Mouse (Mus musculus) ovary, postnatal 10 days (tissue): Measurements from ENCODE around the gene Kcnj9.

Source experiments
- DNase-seq: peaks from one replicate; pipeline ENCODE4 v3.0.0; 2022; ENCODE audit warnings: low spot score

Kcnj9 gene

DNA sequence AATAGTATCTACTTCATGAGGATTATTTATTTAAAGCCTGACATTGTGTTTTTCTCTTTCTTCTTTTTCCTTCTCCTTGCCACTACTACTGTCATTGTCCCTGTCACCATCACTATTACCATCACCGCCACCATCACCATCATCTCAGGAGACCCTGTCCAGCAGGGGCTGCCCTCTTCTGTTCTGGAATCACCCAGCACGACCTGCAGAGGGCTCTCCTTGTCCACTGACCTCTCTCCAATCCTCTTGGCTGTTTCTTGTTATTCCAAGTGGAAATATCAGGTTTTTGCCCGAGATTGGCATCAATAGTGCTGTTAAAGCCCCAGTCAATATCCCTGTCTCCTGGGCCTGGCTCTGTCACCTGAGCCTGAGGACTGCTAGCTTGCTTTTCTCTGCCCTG, 4.4 kb upstream of the Kcnj9 start:
- no peak for DNase-seq

DNA sequence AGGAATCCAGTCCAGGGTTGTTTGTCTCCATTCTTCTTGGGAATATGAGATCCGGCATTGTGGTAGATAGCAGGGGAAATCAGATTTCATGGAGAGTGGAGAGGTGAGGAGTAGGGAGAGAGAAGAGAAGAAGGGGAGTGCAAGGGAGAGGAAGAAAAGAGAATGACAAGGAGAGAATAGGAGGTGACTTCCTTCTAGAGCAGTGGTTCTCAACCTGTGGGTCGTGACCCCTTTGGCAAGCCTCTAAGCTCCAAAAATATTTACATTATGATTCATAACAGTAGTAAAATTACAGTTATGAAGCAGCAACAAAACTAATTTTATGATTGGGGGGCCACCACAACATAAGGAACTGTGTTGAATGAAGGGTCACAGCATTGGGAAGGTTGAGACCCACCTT, 3.8 kb upstream of the Kcnj9 start:
- DNase-seq: no peak

DNA sequence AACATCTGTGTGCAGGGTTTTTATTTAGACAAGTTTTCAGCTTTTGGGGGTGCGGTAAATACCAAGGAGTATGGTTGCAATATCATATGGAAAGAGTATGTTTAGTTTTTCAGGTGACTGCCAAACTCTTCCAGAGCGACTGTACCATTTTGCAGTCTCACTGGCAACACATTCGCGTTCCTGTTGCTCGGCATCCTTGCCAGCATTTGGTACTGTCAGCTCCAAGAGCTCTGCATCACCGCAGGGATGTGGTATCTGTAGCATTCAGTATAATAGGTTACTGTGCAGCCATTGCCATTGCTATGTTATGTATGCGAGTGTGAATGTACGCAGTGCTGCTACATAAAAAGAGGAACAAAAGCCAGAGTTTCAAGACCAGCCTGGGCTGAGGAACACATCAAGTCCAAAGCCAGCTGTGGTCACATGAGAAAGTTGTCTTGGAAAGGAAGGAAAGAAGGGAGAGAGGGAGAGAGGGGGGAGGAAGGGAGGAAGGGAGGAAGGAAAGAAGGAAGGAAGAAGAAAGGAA, 2.4 kb upstream of the Kcnj9 start:
- no peak for DNase-seq

DNA sequence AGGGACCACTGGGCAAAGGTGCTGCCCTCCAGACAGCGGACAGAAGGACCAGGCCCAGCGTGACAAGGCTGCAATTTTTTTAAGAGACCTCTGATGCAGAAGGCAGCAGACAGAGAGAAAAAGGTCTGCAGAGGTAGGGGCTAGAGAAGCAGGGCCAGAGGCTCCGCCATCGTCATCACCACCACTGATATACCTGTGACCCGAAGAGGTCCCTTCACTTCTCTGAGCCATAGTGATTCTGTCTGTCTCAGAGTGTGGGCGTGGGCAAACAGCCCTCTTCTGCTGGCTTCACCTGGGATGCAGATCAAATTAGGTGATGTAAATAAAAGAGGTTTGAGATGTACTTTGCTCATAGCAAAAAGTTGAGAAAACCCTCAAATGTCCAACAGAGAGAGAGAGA, 498 bp upstream of the Kcnj9 start:
- no peak for DNase-seq

DNA sequence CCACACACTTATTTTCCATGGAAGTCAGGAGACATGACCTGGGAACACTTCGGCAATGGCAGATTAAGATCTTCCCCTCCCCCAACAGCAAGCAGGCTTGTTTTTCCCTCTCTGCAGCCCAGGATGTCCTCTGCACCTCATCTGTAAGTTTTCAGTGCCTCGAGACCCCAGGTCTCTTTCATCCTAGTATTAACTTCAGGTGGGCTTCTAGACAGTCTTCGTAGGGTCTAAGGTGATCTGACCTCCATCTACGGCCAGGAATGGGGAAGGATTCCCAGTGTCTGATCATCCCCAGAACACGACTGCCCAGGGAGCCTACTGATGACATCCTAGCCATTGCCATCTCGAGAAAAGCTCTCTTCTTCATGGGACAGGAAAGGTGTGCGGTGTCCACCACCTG, 657 bp downstream of the Kcnj9 start:
- DNase-seq: no peak

DNA sequence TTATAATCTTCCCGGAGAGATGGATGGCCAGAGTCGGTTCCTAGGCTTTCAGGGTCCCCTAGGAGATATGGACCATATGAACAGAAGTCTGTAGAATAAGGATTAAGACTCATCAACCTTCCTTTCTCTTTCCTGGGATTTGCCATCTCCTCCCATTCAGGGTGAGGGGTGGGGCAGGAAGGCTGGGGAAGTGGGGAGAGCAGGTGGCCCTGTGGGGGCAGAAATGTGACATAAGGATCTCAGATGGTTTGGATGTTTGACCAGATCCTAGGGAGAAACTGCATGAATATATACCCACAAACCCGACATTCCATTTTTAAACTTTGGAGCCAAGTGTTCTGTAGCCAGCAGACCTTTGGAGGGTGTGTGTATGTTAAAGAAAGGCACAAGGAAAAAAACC, 1.1 kb downstream of the Kcnj9 start:
- DNase-seq: no peak

DNA sequence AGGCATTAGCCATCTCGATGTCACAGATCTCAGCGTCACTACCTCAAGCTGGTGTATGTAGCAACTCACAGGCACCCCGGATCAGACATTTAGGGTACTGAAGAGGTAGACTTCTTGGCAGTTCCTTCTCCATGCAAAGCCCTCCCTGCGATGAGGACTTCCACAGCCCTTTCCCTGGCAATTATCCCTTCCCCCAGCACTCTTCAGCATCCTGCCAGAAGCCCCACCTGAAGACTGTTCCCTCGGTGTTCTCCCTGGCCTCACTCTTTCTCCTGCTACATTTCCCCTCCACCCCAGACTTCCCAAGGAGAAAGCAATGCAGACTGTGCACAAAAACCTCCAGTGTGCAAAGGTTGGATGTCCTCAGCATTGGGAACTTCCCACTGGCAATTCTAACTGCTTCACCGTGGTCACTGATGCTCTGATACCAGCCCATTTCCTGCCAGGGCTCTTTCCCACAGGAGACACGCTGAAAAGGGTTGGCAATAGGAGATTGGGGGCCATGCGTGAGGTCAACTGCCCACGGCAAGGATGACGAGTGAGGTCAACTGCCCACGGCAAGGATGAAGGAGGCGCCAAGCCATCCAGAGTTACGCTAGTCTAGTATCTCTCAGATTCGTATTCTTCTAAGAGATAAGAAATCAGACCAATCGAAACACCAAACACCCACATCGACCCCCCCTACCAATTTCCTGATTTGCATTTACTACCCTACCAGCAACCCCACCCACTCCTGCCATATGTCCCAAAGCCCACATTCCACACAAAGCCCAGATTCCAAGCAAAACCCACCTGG, 1.7 kb downstream of the Kcnj9 start:
- DNase-seq: no peak

DNA sequence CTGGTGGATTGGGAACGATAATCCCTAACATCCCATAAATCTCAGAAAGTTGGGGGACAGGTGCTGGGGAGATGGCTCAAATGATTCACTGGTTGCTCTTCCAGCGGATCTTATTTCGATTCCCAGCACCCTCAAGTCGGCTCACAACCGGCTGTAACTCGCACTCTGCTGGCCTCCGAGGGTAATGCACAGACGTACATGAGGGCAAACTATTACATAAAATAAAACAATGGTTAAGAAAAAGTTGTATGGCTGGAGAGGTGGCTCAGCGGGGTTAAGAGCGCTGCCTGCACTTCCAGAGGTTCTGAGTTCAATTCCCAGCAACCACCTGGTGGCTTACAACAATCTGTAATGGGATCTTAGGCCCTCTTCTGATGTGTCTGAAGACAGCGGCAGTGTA, 2.4 kb downstream of the Kcnj9 start:
- no peak for DNase-seq

DNA sequence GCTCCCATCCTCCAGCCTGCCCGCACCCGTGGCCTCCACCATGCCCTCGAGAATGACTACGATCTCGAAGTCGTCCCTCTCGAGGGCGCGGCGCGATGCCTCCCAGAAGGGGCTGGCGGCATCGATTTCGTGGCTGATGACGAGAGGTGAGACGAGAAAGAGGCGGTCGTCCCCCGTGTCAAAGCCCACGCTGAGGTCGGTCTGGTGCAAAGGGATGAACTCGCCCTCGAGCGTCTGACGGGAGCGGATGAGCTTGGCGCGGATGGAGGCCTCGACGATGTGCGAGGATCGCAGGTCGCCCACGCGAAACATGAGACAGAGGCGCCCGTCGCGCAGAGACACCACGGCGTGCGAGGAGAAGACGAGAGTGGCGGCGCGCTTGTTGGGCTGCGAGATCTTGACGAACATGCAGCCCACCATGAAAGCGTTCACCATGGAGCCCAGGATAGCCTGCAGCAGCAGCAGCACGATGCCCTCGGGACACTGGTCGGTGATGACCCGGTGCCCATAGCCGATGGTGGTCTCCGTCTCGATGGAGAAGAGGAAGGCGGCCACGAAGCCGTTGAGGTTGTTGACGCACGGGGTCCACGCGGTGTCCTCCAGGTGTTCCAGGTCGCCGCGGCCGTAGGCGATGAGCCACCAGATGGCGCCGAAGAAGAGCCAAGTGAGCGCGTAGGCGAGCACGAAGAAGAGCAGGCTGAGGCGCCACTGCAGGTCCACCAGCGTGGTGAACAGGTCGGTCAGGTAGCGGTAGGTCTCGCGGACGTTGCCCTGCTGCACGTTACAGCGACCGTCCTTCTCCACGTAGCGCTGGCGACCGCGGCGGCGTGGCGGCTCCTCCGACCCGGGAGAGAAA, 3.2 kb downstream of the Kcnj9 start:
- no peak for DNase-seq

DNA sequence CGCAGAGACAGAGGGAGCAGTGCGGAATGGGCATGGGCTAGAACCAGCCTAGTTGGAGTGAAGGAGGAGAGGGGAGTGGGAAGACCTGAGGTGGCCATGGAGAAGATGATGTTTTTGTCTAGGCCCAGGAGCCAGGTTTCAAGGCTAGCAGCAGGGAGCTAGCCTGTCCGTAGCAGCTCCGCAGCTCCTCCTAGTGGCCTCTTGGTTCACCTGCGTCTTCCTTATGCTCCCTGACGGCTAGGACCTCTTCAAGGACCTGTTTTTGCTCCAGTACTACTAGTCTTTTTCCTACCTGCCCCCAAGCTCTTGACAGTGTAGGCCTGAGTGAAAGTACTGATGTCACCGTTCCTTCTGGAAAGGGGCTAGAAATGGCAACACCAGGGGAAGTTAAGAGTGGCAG, 4.4 kb downstream of the Kcnj9 start:
- no peak for DNase-seq

DNA sequence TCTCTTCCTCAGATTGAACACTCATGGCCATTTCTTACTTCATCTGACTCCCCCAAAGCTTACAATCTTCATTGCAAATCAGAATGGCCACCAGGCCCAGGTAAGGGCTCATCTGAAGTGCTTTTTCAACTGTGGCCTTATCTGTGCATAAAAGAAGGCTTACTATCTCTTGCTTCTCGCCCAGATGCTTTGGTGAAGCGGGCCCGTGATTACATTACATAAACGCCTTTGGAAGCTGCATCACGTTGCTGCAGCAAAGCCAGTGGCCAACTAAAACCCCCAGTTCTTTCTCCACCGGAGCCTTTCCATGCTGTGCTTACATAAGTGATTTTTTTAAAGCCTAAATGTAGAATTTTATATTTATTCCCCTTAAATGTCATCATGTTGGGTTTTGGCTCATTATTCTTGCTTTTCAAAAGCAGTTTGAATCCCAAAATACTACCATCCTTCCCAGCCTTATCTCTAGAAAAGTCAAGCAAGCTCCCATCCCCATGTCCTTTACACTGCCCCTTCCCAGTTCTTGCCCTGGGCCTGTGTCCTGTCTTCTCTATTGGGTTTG, 5.2 kb downstream of the Kcnj9 start:
- DNase-seq: no peak

DNA sequence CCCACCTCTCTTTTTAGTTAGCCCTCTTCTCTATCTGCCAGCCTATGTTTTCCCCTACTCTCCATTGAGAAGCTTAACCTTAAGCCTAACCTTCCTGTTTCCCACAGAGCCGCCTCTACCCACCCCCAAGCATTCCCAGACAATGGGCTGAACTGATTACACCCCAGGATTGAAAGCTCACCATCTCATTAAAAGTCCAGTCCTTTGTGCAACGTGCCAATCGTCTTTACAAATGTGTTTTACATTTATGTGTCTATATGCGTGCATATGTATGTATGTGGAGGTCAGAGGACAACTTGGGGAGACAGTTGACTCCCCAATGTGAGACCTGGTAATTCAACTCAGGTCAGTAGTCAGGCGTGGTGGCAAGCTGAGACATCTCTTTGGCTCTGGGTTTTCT, 5.8 kb downstream of the Kcnj9 start:
- DNase-seq: no peak

DNA sequence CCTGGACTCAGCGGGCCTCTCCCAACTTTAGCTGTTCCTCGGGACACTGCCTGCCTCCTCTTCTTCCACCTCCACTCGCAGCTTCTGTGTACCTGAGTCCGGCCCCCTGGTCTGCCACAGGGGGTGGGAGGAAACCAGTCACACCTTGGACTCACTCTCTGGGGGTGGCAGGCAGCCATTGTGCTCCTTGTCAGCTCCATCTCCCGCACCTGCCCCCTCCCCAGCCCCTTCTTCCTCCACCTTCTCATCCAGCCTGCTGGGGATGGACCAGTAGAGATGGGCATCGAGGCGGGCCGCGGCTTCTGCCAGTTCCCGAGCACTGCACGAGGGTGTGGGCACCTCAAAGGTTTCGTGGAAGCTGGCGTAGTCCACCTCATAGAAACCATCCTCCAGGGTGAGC, 6.4 kb downstream of the Kcnj9 start:
- no peak for DNase-seq

DNA sequence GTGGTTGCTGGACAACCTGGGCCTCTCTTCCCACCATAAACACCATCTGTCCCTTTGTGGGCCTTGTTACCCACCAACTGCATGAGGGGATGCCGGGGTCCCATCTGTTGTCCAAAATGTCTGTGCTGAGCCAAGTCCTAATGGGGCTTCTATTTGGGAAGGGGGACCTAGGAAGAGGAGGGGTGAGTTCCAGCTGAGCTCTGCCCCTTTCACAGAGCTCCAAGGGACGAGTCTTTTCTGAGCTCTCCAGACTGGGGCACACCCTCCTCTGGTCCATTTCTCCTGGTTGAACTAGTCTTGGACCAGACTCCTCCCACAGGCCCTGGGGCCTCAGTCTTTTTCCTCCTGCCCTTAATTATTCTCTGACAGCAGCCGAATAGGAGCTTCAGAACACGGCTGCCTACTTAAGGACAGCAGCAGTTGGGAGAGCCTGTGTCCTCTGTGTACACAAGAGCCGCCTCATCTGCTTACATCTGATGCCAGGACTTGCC, 9.2 kb downstream of the Kcnj9 start:
- DNase-seq: no peak

DNA sequence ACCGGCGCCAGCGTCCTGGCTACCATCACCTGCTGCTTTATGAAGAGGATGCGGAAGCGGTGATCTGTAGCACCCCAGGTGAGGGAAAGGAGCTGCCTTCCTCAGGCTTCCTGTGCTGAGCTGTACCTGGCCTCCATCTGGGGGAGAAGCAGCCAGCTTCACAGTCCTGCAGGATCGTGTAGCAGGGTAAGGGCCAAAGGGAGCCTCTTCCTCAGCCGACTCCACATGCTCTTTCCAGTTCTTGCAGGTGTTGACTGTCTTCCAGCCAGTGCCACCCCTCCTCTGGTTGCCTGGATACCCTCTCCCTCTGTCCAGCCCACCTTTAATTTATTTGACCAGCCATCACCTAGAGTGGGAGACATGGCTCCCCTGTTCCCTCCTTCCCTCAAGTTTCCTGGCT, 9.8 kb downstream of the Kcnj9 start:
- DNase-seq: no peak

DNA sequence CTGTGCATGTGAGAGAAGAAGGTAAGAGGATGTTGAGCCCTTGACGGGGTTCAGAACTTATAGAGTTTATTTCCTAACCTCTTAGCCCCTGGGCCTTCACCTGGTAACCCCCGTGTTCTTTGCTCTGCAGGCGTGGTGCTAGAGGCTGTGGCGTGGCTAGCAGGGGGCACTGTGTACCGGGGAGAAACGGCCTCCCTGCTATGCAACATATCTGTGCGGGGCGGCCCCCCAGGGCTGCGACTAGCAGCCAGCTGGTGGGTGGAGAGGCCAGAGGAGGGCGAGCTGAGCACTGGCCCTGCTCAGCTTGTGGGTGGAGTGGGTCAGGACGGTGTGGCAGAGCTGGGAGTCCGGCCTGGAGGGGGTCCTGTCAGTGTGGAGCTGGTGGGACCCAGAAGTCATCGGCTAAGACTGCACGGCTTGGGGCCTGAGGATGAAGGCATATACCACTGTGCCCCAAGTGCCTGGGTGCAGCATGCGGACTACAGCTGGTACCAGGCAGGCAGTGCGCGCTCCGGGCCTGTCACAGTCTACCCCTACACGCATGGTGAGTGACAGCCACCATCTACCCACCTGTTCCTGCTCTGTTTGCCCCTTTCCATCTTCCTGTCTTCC, 10.6 kb downstream of the Kcnj9 start:
- DNase-seq: no peak

DNA sequence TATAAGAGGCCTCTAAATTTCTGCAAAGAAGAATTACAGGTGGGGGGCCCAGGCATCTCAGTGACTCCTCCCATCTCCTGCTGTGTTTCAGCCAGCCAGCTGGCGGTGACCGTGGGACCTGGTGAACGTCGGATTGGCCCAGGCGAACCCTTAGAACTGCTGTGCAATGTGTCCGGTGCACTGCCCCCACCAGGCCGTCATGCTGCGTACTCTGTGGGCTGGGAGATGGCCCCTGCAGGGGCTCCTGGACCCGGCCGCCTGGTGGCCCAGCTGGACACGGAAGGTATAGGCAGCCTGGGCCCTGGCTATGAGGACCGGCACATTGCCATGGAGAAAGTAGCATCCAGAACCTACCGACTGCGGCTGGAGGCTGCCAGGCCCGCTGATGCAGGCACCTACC, 11.2 kb downstream of the Kcnj9 start:
- no peak for DNase-seq

DNA sequence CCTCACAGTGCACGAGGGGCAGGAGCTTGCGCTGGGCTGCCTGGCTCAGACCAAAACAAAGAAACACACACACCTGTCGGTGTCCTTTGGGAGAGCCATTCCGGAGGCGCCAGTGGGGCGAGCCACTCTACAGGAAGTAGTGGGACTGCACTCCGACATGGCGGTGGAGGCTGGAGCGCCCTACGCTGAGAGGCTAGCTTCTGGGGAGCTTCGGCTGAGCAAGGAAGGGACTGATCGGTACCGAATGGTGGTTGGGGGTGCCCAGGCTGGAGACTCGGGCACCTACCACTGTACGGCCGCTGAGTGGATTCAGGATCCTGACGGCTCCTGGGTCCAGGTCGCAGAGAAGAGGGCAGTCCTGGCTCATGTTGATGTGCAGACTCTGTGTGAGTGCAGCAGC, 11.7 kb downstream of the Kcnj9 start:
- DNase-seq: no peak

DNA sequence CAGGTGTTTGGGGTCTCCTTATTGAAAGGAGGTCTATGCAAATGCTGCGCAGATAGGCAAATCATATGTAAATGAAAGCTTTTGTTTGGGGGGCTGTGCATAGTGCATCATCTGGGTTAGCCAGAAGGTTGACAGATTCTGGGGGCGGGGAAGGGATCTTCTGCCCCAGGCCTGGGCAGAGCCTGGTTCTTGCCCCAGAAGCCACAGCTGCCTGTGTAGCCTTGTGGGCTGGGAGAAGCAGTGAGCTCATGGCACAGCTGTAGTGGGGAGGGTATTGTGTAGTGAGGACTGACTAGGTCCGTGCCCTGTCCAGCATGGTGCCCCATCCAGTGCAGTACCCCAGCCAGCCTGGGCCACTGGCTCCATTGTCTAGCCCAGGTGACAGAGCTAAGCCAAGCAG, 14.2 kb downstream of the Kcnj9 start:
- DNase-seq: no peak

DNA sequence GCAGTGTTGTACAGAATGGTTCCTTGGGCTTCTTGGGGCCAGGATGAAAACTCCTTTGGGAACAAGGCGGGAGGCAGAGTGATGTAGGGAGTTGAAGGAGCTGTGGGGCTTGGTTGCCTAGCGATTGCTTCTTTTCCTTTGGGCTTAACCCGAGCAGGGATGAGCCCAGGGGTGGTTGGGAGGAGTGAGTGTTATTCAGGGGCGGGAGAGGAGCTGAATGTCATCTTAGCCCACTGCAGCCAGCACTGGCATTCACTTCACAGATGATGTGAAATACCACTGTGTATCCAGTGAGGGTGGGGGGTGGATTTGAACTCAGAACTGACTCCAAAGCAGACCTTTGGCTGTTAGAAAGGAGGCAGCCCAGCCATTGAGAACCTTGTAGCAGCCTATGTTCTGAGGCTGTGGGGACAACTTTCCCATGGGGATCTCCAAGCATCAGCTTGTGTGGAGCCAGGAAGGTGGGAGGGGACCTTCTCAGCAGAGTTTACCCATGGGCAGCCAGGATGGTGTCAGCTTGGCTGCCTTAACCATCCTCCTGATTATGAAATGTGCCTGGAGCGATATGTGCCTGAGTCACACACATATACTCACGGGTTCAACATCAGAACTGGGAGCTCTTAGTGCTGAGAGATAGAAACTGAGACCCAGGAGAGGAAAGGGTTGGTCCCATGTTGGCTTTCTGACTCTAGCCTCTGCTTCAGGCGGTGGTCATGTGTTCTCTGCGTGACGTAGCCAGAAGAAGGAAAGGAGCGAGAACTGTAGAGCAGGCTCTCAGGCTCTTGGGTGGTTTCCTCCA, 15.3 kb downstream of the Kcnj9 start:
- no peak for DNase-seq

DNA sequence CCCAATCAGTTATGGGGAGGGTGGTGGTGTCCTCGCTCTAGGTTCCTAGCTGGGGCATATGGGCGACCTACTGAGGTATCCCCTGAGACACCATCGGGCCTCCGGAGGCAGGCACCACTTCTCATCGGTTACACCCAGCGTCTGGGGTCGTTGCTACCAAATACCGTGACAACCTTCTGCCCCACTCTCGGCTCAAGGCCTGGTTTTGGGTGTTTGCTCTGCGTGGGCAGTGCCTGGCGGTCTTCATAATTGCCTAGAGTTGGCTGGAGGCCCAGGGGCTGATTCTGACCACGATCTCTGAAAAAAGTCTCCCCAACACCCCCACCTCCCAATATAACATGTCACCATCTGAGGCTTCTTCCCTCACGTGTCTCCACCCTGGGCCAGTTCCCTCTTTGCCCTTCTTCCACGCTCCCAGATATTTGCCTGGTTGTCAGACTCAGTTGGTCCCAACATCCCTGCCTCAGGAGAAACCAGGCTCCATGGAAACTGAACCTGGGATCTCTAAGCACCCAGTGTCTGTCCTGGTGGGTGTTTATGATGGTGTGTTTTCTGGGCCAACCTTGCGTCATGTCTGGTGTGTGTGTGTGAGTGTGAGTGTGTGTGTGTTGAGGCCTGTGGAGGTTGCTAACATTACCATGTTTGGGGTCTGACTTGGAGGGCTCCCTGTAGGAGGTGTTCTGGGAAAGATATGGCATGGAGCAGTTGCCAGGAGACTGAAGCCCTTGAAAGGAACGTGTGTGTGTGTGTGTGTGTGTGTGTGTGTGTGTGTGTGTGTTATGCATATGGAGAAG, 16.2 kb downstream of the Kcnj9 start:
- no peak for DNase-seq
